9 mouse cellular contexts compared by ENCODE assay signal in the genomic region with DNA sequence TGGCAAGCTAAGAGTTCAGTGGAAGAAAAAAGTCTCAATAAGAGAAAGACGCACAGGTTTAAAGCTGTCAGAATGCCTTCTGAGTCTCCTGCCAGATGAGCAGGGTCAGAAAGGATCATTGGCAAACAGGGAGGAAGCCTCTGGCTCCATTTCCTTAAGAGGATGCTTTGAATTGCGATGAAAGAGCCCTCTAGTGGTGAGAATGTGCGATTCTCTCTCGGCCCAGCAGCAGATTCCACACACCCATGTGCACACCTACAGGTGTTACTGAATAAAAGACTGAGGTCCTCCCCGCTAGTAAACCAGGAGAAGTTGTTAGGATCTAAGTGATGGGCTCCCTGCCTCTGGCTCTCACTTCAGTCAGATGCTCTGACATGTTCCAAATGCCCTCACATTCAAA. TPM values are rescaled to one million over a fixed set of nuclear protein-coding genes. Genes with fewer than 3 reads are reported as not detected.
DNase-seq lines count a peak whose midpoint lies in the region; ATAC-seq and TF ChIP-seq lines count a peak whose summit lies in the region.
"Had no signal": no experiment of that assay in that cellular context is flagged by ENCODE, and none has a peak within 500 bp of the region (broad histone marks: within the 10 kb centered on the region; RNA-seq: fewer than 3 reads in every experiment).

No protein-coding gene starts in this region.

- no peak overlapping the region for H3K9ac ChIP-seq in forebrain, postnatal 0 days
- H3K9ac ChIP-seq in forebrain, embryonic 16.5 days (replicated peaks; ENCODE audit: low read depth, low read length): no peak overlapping the region
- no peak overlapping the region for H3K9ac ChIP-seq in midbrain, embryonic 11.5 days (ENCODE audit: low read length)
- H3K9ac ChIP-seq in midbrain, embryonic 16.5 days (ENCODE audit: low read depth, low read length): no peak overlapping the region
- no peak overlapping the region for H3K9ac ChIP-seq in stomach, postnatal 0 days (ENCODE audit: low read length)
- H3K9ac ChIP-seq: heart, embryonic 13.5 days had no signal

- no peaks in the 10 kb centered on the region for H3K9me3 ChIP-seq in forebrain, postnatal 0 days (ENCODE audit: low read length)
- no peaks in the 10 kb centered on the region for H3K9me3 ChIP-seq in forebrain, embryonic 16.5 days (ENCODE audit: control insufficient read depth, low read length)
- H3K9me3 ChIP-seq in midbrain, embryonic 11.5 days (ENCODE audit: control insufficient read depth, low read length): no peaks in the 10 kb centered on the region
- no peaks in the 10 kb centered on the region for H3K9me3 ChIP-seq in midbrain, embryonic 16.5 days (replicated peaks; ENCODE audit: control insufficient read depth, low read length, poor library complexity, severe bottlenecking)
- no peaks in the 10 kb centered on the region for H3K9me3 ChIP-seq in stomach, postnatal 0 days (ENCODE audit: control insufficient read depth, low read length)
- H3K9me3 ChIP-seq: heart, embryonic 13.5 days had no signal

- H3K4me2 ChIP-seq in forebrain, postnatal 0 days (ENCODE audit: low read depth): no peak overlapping the region
- H3K4me2 ChIP-seq in forebrain, embryonic 16.5 days (ENCODE audit: low read length): no peak overlapping the region
- no peak overlapping the region for H3K4me2 ChIP-seq in midbrain, embryonic 11.5 days
- H3K4me2 ChIP-seq in midbrain, embryonic 16.5 days (ENCODE audit: low read length): no peak overlapping the region
- H3K4me2 ChIP-seq in stomach, postnatal 0 days (replicated peaks; ENCODE audit: low read depth): no peak overlapping the region
- H3K4me2 ChIP-seq: heart, embryonic 13.5 days had no signal

- H3K4me1 ChIP-seq in forebrain, postnatal 0 days (ENCODE audit: insufficient read depth): no peaks in the 10 kb centered on the region
- peaks cover 8% of the 10 kb centered on the region for H3K4me1 ChIP-seq in forebrain, embryonic 16.5 days (replicated peaks; ENCODE audit: control insufficient read depth, insufficient read depth, low read length)
- no peaks in the 10 kb centered on the region for H3K4me1 ChIP-seq in midbrain, embryonic 11.5 days (ENCODE audit: control insufficient read depth, insufficient read depth, low read length)
- H3K4me1 ChIP-seq in midbrain, embryonic 16.5 days (ENCODE audit: control insufficient read depth, insufficient read depth, low read length): no peaks in the 10 kb centered on the region
- no peaks in the 10 kb centered on the region for H3K4me1 ChIP-seq in stomach, postnatal 0 days (replicated peaks; ENCODE audit: control insufficient read depth, insufficient read depth)

- peak; percentile 63 for DNase-seq in forebrain, postnatal 0 days
- peak; percentile 92 for DNase-seq in midbrain, embryonic 11.5 days (ENCODE audit: low spot score, missing footprints)
- peak; percentile 47 to 50 for DNase-seq in cerebellum, adult 18-20 months
- peak; percentile 32 to 33 for DNase-seq in kidney, postnatal 25 days
- no peak for DNase-seq in stomach, postnatal 0 days (ENCODE audit: low spot score)

- no peak overlapping the region for H3K4me3 ChIP-seq in forebrain, postnatal 0 days (ENCODE audit: low read depth, low read length)
- no peak overlapping the region for H3K4me3 ChIP-seq in forebrain, embryonic 16.5 days (replicated peaks; ENCODE audit: low read length)
- no peak overlapping the region for H3K4me3 ChIP-seq in midbrain, embryonic 11.5 days (ENCODE audit: low read depth, low read length)
- no peak overlapping the region for H3K4me3 ChIP-seq in midbrain, embryonic 16.5 days (ENCODE audit: low read depth, low read length)
- H3K4me3 ChIP-seq in stomach, postnatal 0 days (ENCODE audit: low read depth, low read length): no peak overlapping the region
- H3K4me3 ChIP-seq: heart, embryonic 13.5 days had no signal

- peak; percentile 80 for TF ChIP-seq CTCF in forebrain, postnatal 0 days (IDR thresholded peaks at IDR 0.05; ENCODE audit: low read depth)
- TF ChIP-seq CTCF in stomach, postnatal 0 days (IDR thresholded peaks at IDR 0.05; ENCODE audit: low read depth): peak; percentile 65

- TF ChIP-seq EP300 in stomach, postnatal 0 days (optimal IDR thresholded peaks at IDR 0.05): no peak

- H3K36me3 ChIP-seq in forebrain, postnatal 0 days (ENCODE audit: insufficient read depth): no peaks in the 10 kb centered on the region
- no peaks in the 10 kb centered on the region for H3K36me3 ChIP-seq in forebrain, embryonic 16.5 days (ENCODE audit: control insufficient read depth, insufficient read depth)
- no peaks in the 10 kb centered on the region for H3K36me3 ChIP-seq in midbrain, embryonic 11.5 days (ENCODE audit: control insufficient read depth, insufficient read depth, low read length)
- H3K36me3 ChIP-seq in midbrain, embryonic 16.5 days (ENCODE audit: control insufficient read depth, insufficient read depth, low read length): no peaks in the 10 kb centered on the region
- H3K36me3 ChIP-seq in stomach, postnatal 0 days (ENCODE audit: control insufficient read depth, insufficient read depth, low read length): no peaks in the 10 kb centered on the region
- H3K36me3 ChIP-seq: heart, embryonic 13.5 days had no signal

- ATAC-seq in forebrain, postnatal 0 days: no peak
- ATAC-seq in forebrain, embryonic 16.5 days: no peak
- no peak for ATAC-seq in midbrain, embryonic 11.5 days (ENCODE audit: low FRiP score)
- ATAC-seq in midbrain, embryonic 16.5 days: no peak
- ATAC-seq in stomach, postnatal 0 days (ENCODE audit: low FRiP score, low TSS enrichment): no peak
- ATAC-seq in activated CD4-positive, CD25-positive, alpha-beta regulatory T cell, adult 4 months: no peak

- no peaks in the 10 kb centered on the region for H3K27me3 ChIP-seq in forebrain, postnatal 0 days (ENCODE audit: insufficient read depth, low read length)
- H3K27me3 ChIP-seq in forebrain, embryonic 16.5 days (replicated peaks; ENCODE audit: control insufficient read depth, insufficient read depth, low read length): peaks cover 9% of the 10 kb centered on the region; the same call in 1 of the 2 replicates
- peaks cover 3% of the 10 kb centered on the region for H3K27me3 ChIP-seq in midbrain, embryonic 11.5 days (ENCODE audit: control insufficient read depth, insufficient read depth, low read length)
- H3K27me3 ChIP-seq in midbrain, embryonic 16.5 days (ENCODE audit: control insufficient read depth, insufficient read depth, low read depth, low read length): no peaks in the 10 kb centered on the region
- no peaks in the 10 kb centered on the region for H3K27me3 ChIP-seq in stomach, postnatal 0 days (ENCODE audit: control insufficient read depth, insufficient read depth, low read length)

- WGBS in forebrain, postnatal 0 days: 25% methylated on average over 5 of the region's 5 CpGs
- WGBS in forebrain, embryonic 16.5 days: 24% methylated on average over 5 of the region's 5 CpGs
- WGBS in midbrain, embryonic 11.5 days: 33% methylated on average over 5 of the region's 5 CpGs
- WGBS in midbrain, embryonic 16.5 days: 27% methylated on average over 5 of the region's 5 CpGs
- 23% methylated on average over 5 of the region's 5 CpGs for WGBS in stomach, postnatal 0 days

- no peak overlapping the region for H3K27ac ChIP-seq in forebrain, postnatal 0 days (ENCODE audit: low read depth, low read length)
- no peak overlapping the region for H3K27ac ChIP-seq in forebrain, embryonic 16.5 days (ENCODE audit: low read length)
- H3K27ac ChIP-seq in midbrain, embryonic 11.5 days (ENCODE audit: low read depth, low read length): no peak overlapping the region
- H3K27ac ChIP-seq in midbrain, embryonic 16.5 days (ENCODE audit: low read length): no peak overlapping the region
- H3K27ac ChIP-seq in stomach, postnatal 0 days (replicated peaks): no peak overlapping the region
- H3K27ac ChIP-seq: heart, embryonic 13.5 days had no signal

RNA-seq across cellular contexts. Expression of gene Cacng3, which starts 2.4 kb away (rescaled TPM):
- total RNA-seq in forebrain, postnatal 0 days (2014; rRNA removed): 8.2 and 12.6 TPM in 2 replicates
- polyA plus RNA-seq in forebrain, postnatal 0 days (2015; fragmentation: Nextera tagmentation; extraction: Ambion mirVana): 17.1 and 28.2 TPM in 2 replicates
- 12.8 TPM in 2 replicates for polyA plus RNA-seq in forebrain, embryonic 16.5 days (2015; fragmentation: Nextera tagmentation; extraction: Ambion mirVana)
- 2.4 and 2.6 TPM in 2 replicates for polyA plus RNA-seq in midbrain, embryonic 11.5 days (2014; fragmentation: Nextera tagmentation; extraction: Ambion mirVana)
- 28.8 and 30.7 TPM in 2 replicates for polyA plus RNA-seq in midbrain, embryonic 16.5 days (2015; fragmentation: Nextera tagmentation; extraction: Ambion mirVana)
- 0.17 and 0.29 TPM in 2 replicates for polyA plus RNA-seq in stomach, postnatal 0 days (2015; fragmentation: Nextera tagmentation; extraction: Ambion mirVana)
- not detected for polyA plus RNA-seq in activated CD4-positive, CD25-positive, alpha-beta regulatory T cell, adult 4 months (2017; shearing (Covaris generic))
